Mouse (Mus musculus) lung, postnatal 0 days (tissue): ENCODE results near the gene Isoc2b. TPM values are rescaled to one million over a fixed set of nuclear protein-coding genes. Genes with fewer than 3 reads are reported as not detected.

ENCODE experiments used
- ATAC-seq: fragments of 200-750 bp; cut with Nextera tagmentation; 2 replicates; pipeline ENCODE4 v1.8.0; 2017; ENCODE audit warnings: moderate library complexity
- DNase-seq: peaks from one replicate; pipeline ENCODE4 v3.0.0-alpha.2; 2016; ENCODE audit warnings: low spot score
- H3K27ac ChIP-seq: fragments of 300-500 bp; sonication (generic); 2 replicates; pipeline ENCODE4 v1.5.1; 2014; ENCODE audit warnings: antibody characterized with exemption, mild to moderate bottlenecking, low read length, mixed read lengths
- H3K27me3 ChIP-seq: fragments of 300-500 bp; sonication (generic); replicated peaks from 2 replicates; pipeline ENCODE4 v1.6.1; 2014; ENCODE audit warnings: low read length, mixed read lengths; ENCODE audit not compliant: insufficient read depth
- H3K36me3 ChIP-seq: fragments of 300-500 bp; sonication (generic); 2 replicates; pipeline ENCODE4 v1.6.1; 2014; ENCODE audit warnings: low read length, mixed read lengths; ENCODE audit not compliant: insufficient read depth
- H3K4me1 ChIP-seq: fragments of 300-500 bp; sonication (generic); 2 replicates; pipeline ENCODE4 v1.6.1; 2014; ENCODE audit warnings: antibody characterized with exemption, low read depth, low read length, mixed read lengths; ENCODE audit not compliant: insufficient read depth
- H3K4me2 ChIP-seq: fragments of 300-500 bp; sonication (generic); replicated peaks from 2 replicates; pipeline ENCODE4 v1.6.1; 2014; ENCODE audit warnings: low read depth, mild to moderate bottlenecking, low read length, moderate library complexity, mixed read lengths
- H3K4me3 ChIP-seq: fragments of 300-500 bp; sonication (generic); 2 replicates; pipeline ENCODE4 v1.5.1; 2014; ENCODE audit warnings: low read depth, low read length
- H3K9ac ChIP-seq: fragments of 300-500 bp; sonication (generic); replicated peaks from 2 replicates; pipeline ENCODE4 v1.6.1; 2014; ENCODE audit warnings: low read depth, mild to moderate bottlenecking
- H3K9me3 ChIP-seq: fragments of 300-500 bp; sonication (generic); 2 replicates; pipeline ENCODE4 v1.6.1; 2016; ENCODE audit warnings: low read length, mixed read lengths
- CTCF ChIP-seq: IDR thresholded peaks from 2 replicates; pipeline ENCODE4 v1.5.1; 2016; ENCODE audit warnings: antibody characterized with exemption, mild to moderate bottlenecking
- EP300 ChIP-seq: IDR thresholded peaks from 2 replicates; pipeline ENCODE4 v1.6.1; 2016; ENCODE audit warnings: antibody characterized with exemption, mild to moderate bottlenecking, control low read depth
- WGBS: fragments of 180-500 bp; shearing (Covaris S2); extraction: QIAGEN DNeasy Blood & Tissue Kit; methylation state at CpG from one replicate; pipeline ENCODE4 v1.1.7; 2014; 5-methylcytosine and 5-hydroxymethylcytosine counted together
- polyA plus RNA-seq: library from polyadenylated mRNA; unstranded; fragments of >200 nt; fragmentation: Nextera tagmentation; extraction: Ambion mirVana; gene quantifications from 2 replicates; pipeline ENCODE4 v1.2.1, GENCODE M21; 2015

The Isoc2b gene
- polyA plus RNA-seq, 1 experiment from 2014 or later, result 12.7 TPM

DNA sequence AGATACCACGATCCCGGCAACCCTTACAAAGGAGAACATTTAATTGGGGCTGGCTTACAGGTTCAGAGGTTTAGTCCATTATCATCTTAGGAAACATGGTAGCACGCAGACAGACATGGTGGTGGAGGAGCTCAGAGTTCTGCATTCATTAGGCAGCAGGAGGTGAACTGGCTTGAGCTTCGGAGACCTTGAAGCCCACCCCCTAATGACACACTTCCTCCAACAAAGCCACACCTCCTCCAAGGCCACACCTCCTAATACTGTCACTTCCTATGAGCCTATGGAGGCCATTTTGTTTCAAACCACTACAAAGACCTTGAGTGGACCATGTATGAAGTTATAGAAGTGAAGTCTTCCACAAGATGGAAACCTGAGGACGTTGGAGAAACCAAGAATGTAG, 42.2 kb upstream of the Isoc2b start:
- 65% methylated on average over 5 of the region's 5 CpGs for WGBS
- H3K4me2 ChIP-seq, result no peak overlapping the region
- no peaks in the 10 kb centered on the region for H3K27me3 ChIP-seq
- no peak for DNase-seq
- no peak overlapping the region for H3K4me3 ChIP-seq
- ATAC-seq, result no peak
- H3K4me1 ChIP-seq, result peaks cover 4% of the 10 kb centered on the region; the same call in 1 of the 2 replicates
- no peaks in the 10 kb centered on the region for H3K36me3 ChIP-seq
- H3K9ac ChIP-seq, result no peak overlapping the region
- H3K9me3 ChIP-seq, result no peaks in the 10 kb centered on the region
- no peak overlapping the region for H3K27ac ChIP-seq
- TF ChIP-seq EP300, result no peak
- TF ChIP-seq CTCF, result no peak

- peak; percentile 35 for DNase-seq
Measured at GRCm38 (mm10) chr7:4911561-4911960, 41.5 kb upstream of the Isoc2b start.

GRCm38 (mm10) chr7:4906466-4906950, 36.5 kb upstream of the Isoc2b start, which contains the start of gene Gm36210:
TSS of gene Gm36210 (minus strand) at chr7:4906516.
- Histone ChIP-seq H3K4me3 (no peak within 1 kb of the TSS), H3K9me3 (no peaks in the 10 kb centered on the region), H3K36me3 (no peaks in the 10 kb centered on the region), H3K4me2 (no peak within 1 kb of the TSS), H3K4me1 (no peaks in the 10 kb centered on the region), H3K9ac (no peak within 1 kb of the TSS), H3K27ac (no peak within 1 kb of the TSS), H3K27me3 (no peaks in the 10 kb centered on the region)
- no peak for ATAC-seq
- WGBS, result 58% methylated on average over 10 of the region's 10 CpGs
- TF ChIP-seq CTCF (no peak), EP300 (no peak)
- no peak for DNase-seq

More at GRCm38 (mm10) chr7:4911561-4911960, 41.5 kb upstream of the Isoc2b start:
- Histone ChIP-seq H3K27ac (no peak overlapping the region), H3K27me3 (no peaks in the 10 kb centered on the region), H3K9ac (no peak overlapping the region), H3K36me3 (no peaks in the 10 kb centered on the region), H3K4me2 (no peak overlapping the region), H3K4me1 (peaks cover 4% of the 10 kb centered on the region; the same call in 1 of the 2 replicates), H3K4me3 (no peak overlapping the region), H3K9me3 (no peaks in the 10 kb centered on the region)
- 23% methylated on average over 9 of the region's 9 CpGs for WGBS
- ATAC-seq, result no peak
- TF ChIP-seq CTCF, result peak; percentile 72
- no peak for TF ChIP-seq EP300

DNA sequence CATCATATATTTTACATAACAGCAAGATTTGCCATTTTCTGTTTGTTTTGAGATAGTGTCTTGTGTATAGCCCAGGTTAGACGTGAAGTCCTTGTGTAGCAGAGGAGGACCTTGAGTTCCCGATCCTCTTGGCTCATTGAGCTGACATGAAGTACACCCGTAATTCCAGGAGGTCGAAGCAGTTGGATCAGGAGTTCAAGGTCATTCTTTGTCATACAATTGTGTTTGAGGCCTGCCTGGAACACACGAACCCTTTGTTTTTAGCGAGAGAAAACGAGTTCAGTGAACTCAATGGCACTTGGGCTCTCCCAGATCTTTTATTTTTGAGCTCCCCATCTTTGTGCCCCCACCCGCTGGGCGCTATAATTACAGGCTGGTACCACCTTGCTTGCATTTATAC, 32.3 kb upstream of the Isoc2b start:
- WGBS, result 73% methylated on average over 9 of the region's 9 CpGs
- Histone ChIP-seq H3K4me2 (no peak overlapping the region), H3K27me3 (no peaks in the 10 kb centered on the region), H3K4me3 (no peak overlapping the region), H3K36me3 (no peaks in the 10 kb centered on the region), H3K4me1 (no peaks in the 10 kb centered on the region), H3K9me3 (no peaks in the 10 kb centered on the region), H3K27ac (no peak overlapping the region), H3K9ac (no peak overlapping the region)
- DNase-seq, result no peak
- no peak for TF ChIP-seq CTCF
- TF ChIP-seq EP300, result no peak
- no peak for ATAC-seq

- Histone ChIP-seq H3K27ac (no peak overlapping the region), H3K36me3 (no peaks in the 10 kb centered on the region), H3K4me1 (no peaks in the 10 kb centered on the region), H3K4me2 (no peak overlapping the region), H3K9ac (no peak overlapping the region), H3K9me3 (no peaks in the 10 kb centered on the region), H3K27me3 (no peaks in the 10 kb centered on the region), H3K4me3 (no peak overlapping the region)
- ATAC-seq, result no peak
- 61% methylated on average over 8 of the region's 8 CpGs for WGBS
- no peak for DNase-seq
- TF ChIP-seq CTCF (peak; percentile 71), EP300 (no peak)
Measured at GRCm38 (mm10) chr7:4901171-4901570, 31.1 kb upstream of the Isoc2b start.

GRCm38 (mm10) chr7:4900523-4900851, 30.4 kb upstream of the Isoc2b start:
- Histone ChIP-seq H3K9me3 (no peaks in the 10 kb centered on the region), H3K36me3 (no peaks in the 10 kb centered on the region), H3K4me3 (no peak overlapping the region; the same call in 1 of the 2 replicates), H3K27ac (no peak overlapping the region), H3K9ac (no peak overlapping the region), H3K4me2 (peak overlapping the region; percentile 44), H3K4me1 (no peaks in the 10 kb centered on the region), H3K27me3 (no peaks in the 10 kb centered on the region)
- DNase-seq, result no peak
- WGBS, result 42% methylated on average over 11 of the region's 11 CpGs
- 0 out of 2 replicates have a peak, but pooled peaks have one; percentile 19 for ATAC-seq
- TF ChIP-seq CTCF (no peak), EP300 (no peak)
